Mouse (Mus musculus) megakaryocyte, embryonic 14.5 days (primary cell): ENCODE measurements at regions not wholly inside any gene's neighbourhood (a gene's known extent, or its start where the extent isn't known, plus 50 kb on each side); places are given as distances from the start of the nearest gene placed in this dataset.

Experiments used
- H3K27me3 ChIP-seq: replicated peaks from 2 replicates; pipeline ENCODE3; 2012; ENCODE audit warnings: inconsistent platforms
- H3K36me3 ChIP-seq: replicated peaks from 2 replicates; pipeline ENCODE3; 2012; ENCODE audit warnings: low read length, inconsistent platforms, mixed read lengths
- H3K4me1 ChIP-seq: 2 replicates; pipeline ENCODE4 v1.6.1; 2012; ENCODE audit warnings: inconsistent platforms
- H3K4me3 ChIP-seq: replicated peaks from 2 replicates; pipeline ENCODE3; 2012; ENCODE audit warnings: moderate library complexity, mild to moderate bottlenecking, inconsistent platforms
- H3K9me3 ChIP-seq: 2 replicates; pipeline ENCODE4 v1.6.1; 2012; ENCODE audit warnings: inconsistent platforms
- FLI1 ChIP-seq: IDR thresholded peaks from 2 replicates; pipeline ENCODE4 v1.6.1; 2012; ENCODE audit warnings: low read length, inconsistent platforms, mixed read lengths
- GATA1 ChIP-seq: IDR thresholded peaks from 3 replicates; pipeline ENCODE4 v1.6.1; 2012; ENCODE audit warnings: mixed read lengths, low read length, inconsistent platforms, borderline replicate concordance

- H3K27me3 ChIP-seq: peaks cover 2% of the 10 kb centered on the region
- H3K4me1 ChIP-seq: no peaks in the 10 kb centered on the region
- no peak overlapping the region for H3K4me3 ChIP-seq
- TF ChIP-seq FLI1: no peak
- no peak for TF ChIP-seq GATA1
- H3K9me3 ChIP-seq: no peaks in the 10 kb centered on the region
- H3K36me3 ChIP-seq: no peaks in the 10 kb centered on the region
Observed at GRCm38 (mm10) chr9:52415706-52416105, 247.3 kb upstream of the Zc3h12c start.

GRCm38 (mm10) chr9:52407841-52408240 is 239.5 kb upstream of the Zc3h12c start:
- no peak overlapping the region for H3K4me3 ChIP-seq
- TF ChIP-seq GATA1: no peak
- TF ChIP-seq FLI1: no peak
- peaks cover 17% of the 10 kb centered on the region for H3K4me1 ChIP-seq
- H3K9me3 ChIP-seq: peaks cover 4% of the 10 kb centered on the region; the same call in 1 of the 2 replicates
- H3K27me3 ChIP-seq: no peaks in the 10 kb centered on the region
- H3K36me3 ChIP-seq: no peaks in the 10 kb centered on the region

GRCm38 (mm10) chr9:52402496-52402895 is 234.1 kb upstream of the Zc3h12c start:
- no peak for TF ChIP-seq GATA1
- TF ChIP-seq FLI1: no peak
- Histone ChIP-seq H3K9me3 (peaks cover 4% of the 10 kb centered on the region; the same call in 1 of the 2 replicates), H3K4me3 (no peak overlapping the region), H3K36me3 (no peaks in the 10 kb centered on the region), H3K27me3 (peaks cover 2% of the 10 kb centered on the region), H3K4me1 (peaks cover 17% of the 10 kb centered on the region)

- Histone ChIP-seq H3K27me3 (no peaks in the 10 kb centered on the region), H3K9me3 (no peaks in the 10 kb centered on the region), H3K36me3 (no peaks in the 10 kb centered on the region), H3K4me3 (no peak overlapping the region), H3K4me1 (peaks cover 30% of the 10 kb centered on the region)
- TF ChIP-seq FLI1 (no peak), GATA1 (no peak)
Observed at GRCm38 (mm10) chr9:52379031-52379430, 210.7 kb upstream of the Zc3h12c start.

- Histone ChIP-seq H3K4me3 (no peak overlapping the region), H3K9me3 (no peaks in the 10 kb centered on the region), H3K4me1 (peaks cover 40% of the 10 kb centered on the region), H3K27me3 (no peaks in the 10 kb centered on the region), H3K36me3 (no peaks in the 10 kb centered on the region)
- TF ChIP-seq GATA1: no peak
- no peak for TF ChIP-seq FLI1
Observed at GRCm38 (mm10) chr9:52377761-52378160, 209.4 kb upstream of the Zc3h12c start.

- Histone ChIP-seq H3K9me3 (no peaks in the 10 kb centered on the region), H3K4me3 (no peak overlapping the region), H3K36me3 (no peaks in the 10 kb centered on the region), H3K27me3 (no peaks in the 10 kb centered on the region), H3K4me1 (peaks cover 46% of the 10 kb centered on the region)
- TF ChIP-seq GATA1: no peak
- TF ChIP-seq FLI1: no peak
Observed at GRCm38 (mm10) chr9:52376914-52377313, 208.5 kb upstream of the Zc3h12c start.

- no peaks in the 10 kb centered on the region for H3K27me3 ChIP-seq
- no peaks in the 10 kb centered on the region for H3K36me3 ChIP-seq
- H3K9me3 ChIP-seq: no peaks in the 10 kb centered on the region
- no peak overlapping the region for H3K4me3 ChIP-seq
- peaks cover 76% of the 10 kb centered on the region for H3K4me1 ChIP-seq
- TF ChIP-seq FLI1: no peak
- TF ChIP-seq GATA1: no peak
Observed at GRCm38 (mm10) chr9:52371296-52371695, 202.9 kb upstream of the Zc3h12c start.

- Histone ChIP-seq H3K27me3 (no peaks in the 10 kb centered on the region), H3K36me3 (no peaks in the 10 kb centered on the region), H3K4me1 (peaks cover 70% of the 10 kb centered on the region), H3K4me3 (peak overlapping the region; percentile 44), H3K9me3 (no peaks in the 10 kb centered on the region)
- TF ChIP-seq GATA1 (no peak), FLI1 (no peak)
Observed at GRCm38 (mm10) chr9:52368911-52369310, 200.5 kb upstream of the Zc3h12c start.

- Histone ChIP-seq H3K27me3 (no peaks in the 10 kb centered on the region), H3K9me3 (no peaks in the 10 kb centered on the region), H3K36me3 (no peaks in the 10 kb centered on the region), H3K4me3 (peak overlapping the region; percentile 64), H3K4me1 (peaks cover 63% of the 10 kb centered on the region)
- TF ChIP-seq FLI1 (0 out of 2 replicates have a peak, but pooled peaks have one; percentile 18), GATA1 (peak; percentile 65; the same call in 1 of the 3 replicates)
Observed at GRCm38 (mm10) chr9:52368080-52368479, 199.7 kb upstream of the Zc3h12c start.

GRCm38 (mm10) chr9:52366046-52366445 is 197.7 kb upstream of the Zc3h12c start:
- TF ChIP-seq FLI1: no peak
- no peak for TF ChIP-seq GATA1
- Histone ChIP-seq H3K4me3 (no peak overlapping the region), H3K27me3 (no peaks in the 10 kb centered on the region), H3K9me3 (no peaks in the 10 kb centered on the region), H3K4me1 (peaks cover 56% of the 10 kb centered on the region), H3K36me3 (no peaks in the 10 kb centered on the region)

- H3K4me3 ChIP-seq: no peak overlapping the region
- H3K36me3 ChIP-seq: no peaks in the 10 kb centered on the region
- peaks cover 50% of the 10 kb centered on the region for H3K4me1 ChIP-seq
- no peaks in the 10 kb centered on the region for H3K27me3 ChIP-seq
- H3K9me3 ChIP-seq: no peaks in the 10 kb centered on the region
- TF ChIP-seq FLI1: no peak
- TF ChIP-seq GATA1: no peak
Observed at GRCm38 (mm10) chr9:52361599-52361998, 193.2 kb upstream of the Zc3h12c start.
